Mouse (Mus musculus) liver, embryonic 12.5 days (tissue): ENCODE results near the gene Pcif1. TPM values are rescaled to one million over a fixed set of nuclear protein-coding genes. Genes with fewer than 3 reads are reported as not detected.

Source experiments
- ATAC-seq: fragments of 200-750 bp; cut with Nextera tagmentation; 2 replicates; pipeline ENCODE4 v1.8.0; 2017; ENCODE audit warnings: moderate number of reproducible peaks, mild to moderate bottlenecking, moderate library complexity
- H3K27ac ChIP-seq: fragments of 300-500 bp; sonication (generic); 2 replicates; pipeline ENCODE4 v1.5.1; 2016; ENCODE audit warnings: mild to moderate bottlenecking
- H3K27me3 ChIP-seq: fragments of 300-500 bp; sonication (generic); replicated peaks from 2 replicates; pipeline ENCODE4 v1.6.1; 2016; ENCODE audit warnings: mild to moderate bottlenecking, moderate library complexity
- H3K36me3 ChIP-seq: fragments of 300-500 bp; sonication (generic); 2 replicates; pipeline ENCODE4 v1.6.1; 2016; ENCODE audit warnings: mild to moderate bottlenecking, moderate library complexity
- H3K4me1 ChIP-seq: fragments of 300-500 bp; sonication (generic); 2 replicates; pipeline ENCODE4 v1.6.1; 2016
- H3K4me2 ChIP-seq: fragments of 300-500 bp; sonication (generic); 2 replicates; pipeline ENCODE4 v1.6.1; 2016; ENCODE audit warnings: mild to moderate bottlenecking, moderate library complexity
- H3K4me3 ChIP-seq: fragments of 300-500 bp; sonication (generic); 2 replicates; pipeline ENCODE4 v1.5.1; 2016; ENCODE audit warnings: mild to moderate bottlenecking, moderate library complexity
- H3K9ac ChIP-seq: fragments of 300-500 bp; sonication (generic); 2 replicates; pipeline ENCODE4 v1.6.1; 2016; ENCODE audit warnings: mild to moderate bottlenecking, moderate library complexity
- H3K9me3 ChIP-seq: fragments of 300-500 bp; sonication (generic); replicated peaks from 2 replicates; pipeline ENCODE4 v1.6.1; 2016; ENCODE audit warnings: mild to moderate bottlenecking, moderate library complexity
- WGBS: fragments of 180-500 bp; shearing (Covaris S2); methylation state at CpG from one replicate; pipeline ENCODE4 v1.1.7; 2016; ENCODE audit not compliant: insufficient replicate concordance; 5-methylcytosine and 5-hydroxymethylcytosine counted together
- polyA plus RNA-seq: library from polyadenylated mRNA; unstranded; fragments of >200 nt; fragmentation: Nextera tagmentation; extraction: Ambion mirVana; gene quantifications from 2 replicates; pipeline ENCODE4 v1.2.1, GENCODE M21; 2016

Pcif1 gene
- polyA plus RNA-seq, 1 experiment from 2014 or later = 48.6 TPM

DNA sequence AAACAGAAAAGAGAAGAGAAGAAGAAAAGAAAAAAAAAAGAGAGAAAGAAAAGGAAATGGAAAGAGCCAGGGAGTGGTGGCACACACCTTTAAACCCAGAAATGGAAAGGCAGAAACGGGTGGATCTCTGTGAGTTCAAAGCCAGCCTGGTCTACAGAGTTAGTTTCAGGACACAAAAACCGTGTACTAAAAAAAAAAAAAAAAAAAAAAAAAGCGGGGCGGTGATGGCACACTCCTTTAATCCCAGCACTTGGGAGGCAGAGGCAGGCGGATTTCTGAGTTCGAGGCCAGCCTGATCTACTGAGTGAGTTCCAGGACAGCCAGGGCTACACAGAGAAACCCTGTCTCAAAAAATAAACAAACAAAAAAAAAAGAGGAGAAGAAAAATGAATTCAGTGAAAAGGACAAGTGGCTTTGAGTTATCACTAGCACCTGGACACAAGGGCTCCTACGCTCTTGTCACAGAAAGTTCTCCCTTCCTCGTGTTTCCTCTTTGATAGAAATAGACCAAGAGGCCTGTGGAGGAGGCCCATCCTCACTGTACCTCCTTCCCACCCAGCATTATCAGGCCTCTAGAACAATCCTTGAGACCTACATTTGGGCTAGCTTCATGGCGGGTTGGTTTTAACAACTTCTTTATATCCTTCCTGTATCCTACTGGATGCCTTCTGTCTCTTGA is 33.8 kb downstream of the Pcif1 start:
- H3K9me3 ChIP-seq = no peaks in the 10 kb centered on the region
- no peak for ATAC-seq
- peaks cover 44% of the 10 kb centered on the region for H3K4me1 ChIP-seq
- H3K36me3 ChIP-seq = peaks cover 24% of the 10 kb centered on the region
- H3K27ac ChIP-seq = peak overlapping the region; percentile 93
- H3K4me2 ChIP-seq = peak overlapping the region; percentile 89
- H3K9ac ChIP-seq = peak overlapping the region; percentile 89
- 64% methylated on average over 8 of the region's 9 CpGs for WGBS
- H3K4me3 ChIP-seq = peak overlapping the region; percentile 84; the same call in 1 of the 2 replicates
- no peaks in the 10 kb centered on the region for H3K27me3 ChIP-seq

DNA sequence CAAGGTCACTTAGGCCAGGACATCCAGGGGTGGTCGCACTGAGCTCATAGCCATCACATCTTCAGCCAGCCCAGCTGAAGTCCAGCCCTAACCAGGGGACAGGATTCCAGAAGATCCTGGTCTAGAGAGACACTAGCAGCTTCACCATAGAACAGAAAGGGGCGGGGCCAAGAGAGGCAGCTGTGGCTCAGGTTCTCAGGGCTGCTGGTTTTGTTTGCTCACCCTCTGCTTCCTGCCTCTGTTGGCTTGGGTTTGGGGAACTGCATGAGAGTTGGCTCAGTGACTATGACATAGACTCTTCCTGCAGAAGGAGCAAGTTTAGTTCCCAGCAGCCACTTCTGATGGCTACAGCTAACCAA is 34.3 kb downstream of the Pcif1 start:
- peaks cover 18% of the 10 kb centered on the region for H3K36me3 ChIP-seq
- H3K27me3 ChIP-seq = no peaks in the 10 kb centered on the region
- WGBS = 60% methylated on average over 2 of the region's 2 CpGs
- H3K9ac ChIP-seq = peak overlapping the region; percentile 1; the same call in 1 of the 2 replicates
- peak overlapping the region; percentile 27; the same call in 1 of the 2 replicates for H3K4me2 ChIP-seq
- ATAC-seq = no peak
- H3K9me3 ChIP-seq = no peaks in the 10 kb centered on the region
- no peak overlapping the region for H3K4me3 ChIP-seq
- H3K4me1 ChIP-seq = peaks cover 48% of the 10 kb centered on the region
- peak overlapping the region; percentile 73 for H3K27ac ChIP-seq

DNA sequence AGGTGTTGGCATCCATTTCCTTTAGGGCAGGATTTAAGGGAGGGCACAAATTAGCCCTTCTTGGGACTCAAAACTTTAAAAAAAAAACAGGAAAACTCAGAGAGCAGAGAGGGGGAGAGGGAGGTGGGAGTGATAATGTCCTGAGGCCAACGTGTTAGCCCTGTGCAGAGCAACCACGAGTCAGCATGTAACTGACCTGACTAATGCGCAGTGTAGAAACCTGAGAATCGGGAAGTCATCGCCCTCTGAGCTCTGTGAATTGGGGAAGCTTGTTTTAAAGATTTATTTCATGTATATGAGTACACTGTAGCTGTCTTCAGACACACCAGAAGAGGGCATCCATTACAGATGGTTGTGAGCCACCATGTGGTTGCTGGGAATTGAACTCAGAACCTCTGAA is 37.7 kb downstream of the Pcif1 start:
- H3K4me3 ChIP-seq = no peak overlapping the region
- no peaks in the 10 kb centered on the region for H3K27me3 ChIP-seq
- no peak overlapping the region for H3K27ac ChIP-seq
- WGBS = 49% methylated on average over 5 of the region's 5 CpGs
- H3K9me3 ChIP-seq = no peaks in the 10 kb centered on the region
- no peak overlapping the region for H3K9ac ChIP-seq
- peaks cover 26% of the 10 kb centered on the region for H3K36me3 ChIP-seq
- no peak for ATAC-seq
- H3K4me1 ChIP-seq = peaks cover 32% of the 10 kb centered on the region
- H3K4me2 ChIP-seq = no peak overlapping the region

DNA sequence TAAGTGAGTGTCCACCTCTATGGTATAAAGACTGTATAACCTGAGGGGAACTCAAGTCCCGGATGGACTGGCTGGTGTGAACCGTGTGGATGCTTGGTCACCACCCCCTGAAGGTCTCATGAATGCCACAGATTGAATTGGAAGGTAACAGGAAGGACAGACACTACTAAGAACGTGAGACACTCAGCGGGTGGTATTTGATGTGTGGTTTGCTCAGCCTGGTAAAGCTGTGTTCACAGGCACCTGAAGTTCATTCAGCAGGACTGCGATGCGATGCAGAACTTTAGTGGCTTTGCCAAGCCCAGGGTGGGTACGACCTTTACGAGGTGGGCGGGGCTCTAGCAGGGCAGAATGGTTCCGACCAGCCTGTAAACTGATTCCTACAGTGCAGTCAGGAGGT is 38.3 kb downstream of the Pcif1 start:
- H3K9me3 ChIP-seq = no peaks in the 10 kb centered on the region
- peaks cover 26% of the 10 kb centered on the region for H3K36me3 ChIP-seq
- peaks cover 28% of the 10 kb centered on the region for H3K4me1 ChIP-seq
- no peak overlapping the region for H3K27ac ChIP-seq
- ATAC-seq = no peak
- no peak overlapping the region for H3K4me2 ChIP-seq
- H3K27me3 ChIP-seq = no peaks in the 10 kb centered on the region
- 70% methylated on average over 10 of the region's 10 CpGs for WGBS
- H3K4me3 ChIP-seq = no peak overlapping the region
- no peak overlapping the region for H3K9ac ChIP-seq

DNA sequence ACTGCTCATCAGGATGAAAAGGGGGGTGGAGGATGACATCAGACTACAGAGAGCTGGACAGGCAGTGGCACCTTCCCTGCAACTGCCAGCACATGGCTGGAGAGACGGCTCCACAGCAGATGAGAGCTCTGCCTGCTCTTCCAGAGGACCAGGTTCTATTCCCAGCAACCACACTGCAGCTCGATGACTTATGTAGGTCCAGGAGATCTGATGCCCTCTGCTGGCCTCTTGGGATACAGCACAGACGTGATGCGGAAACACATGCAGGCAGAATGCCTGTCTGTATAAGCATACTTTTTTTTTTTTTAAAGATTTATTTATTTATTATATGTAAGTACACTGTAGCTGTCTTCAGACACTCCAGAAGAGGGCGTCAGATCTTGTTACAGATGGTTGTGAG is 39.2 kb downstream of the Pcif1 start:
- Histone ChIP-seq H3K27ac (no peak overlapping the region), H3K4me3 (no peak overlapping the region), H3K4me1 (peaks cover 19% of the 10 kb centered on the region), H3K36me3 (peaks cover 26% of the 10 kb centered on the region), H3K27me3 (0 out of 2 replicates have a peak, but pooled peaks cover 3% of the 10 kb centered on the region), H3K9me3 (no peaks in the 10 kb centered on the region), H3K4me2 (no peak overlapping the region), H3K9ac (no peak overlapping the region)
- WGBS = 59% methylated on average over 5 of the region's 5 CpGs
- 0 out of 2 replicates have a peak, but pooled peaks have one; percentile 8 for ATAC-seq

DNA sequence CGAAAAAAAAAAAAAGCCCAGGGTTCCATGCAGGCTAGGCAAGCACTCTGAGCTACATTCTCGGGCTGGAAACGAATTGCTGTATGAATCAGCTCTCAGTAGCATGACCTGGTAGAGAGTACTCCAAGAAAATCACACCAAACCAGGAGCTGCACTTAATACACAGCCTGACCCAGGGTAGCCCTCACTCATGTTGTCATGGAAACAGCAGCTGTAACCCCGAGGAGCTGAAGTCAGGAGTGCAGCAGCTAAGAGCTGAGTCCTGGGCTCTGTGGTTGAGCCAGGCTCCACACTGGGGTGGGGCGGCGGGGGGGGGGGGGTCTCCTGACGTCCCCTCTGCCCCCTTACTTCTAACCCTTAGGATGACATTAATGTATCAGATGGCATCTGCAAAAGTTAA is 42.9 kb downstream of the Pcif1 start:
- ATAC-seq = no peak
- peaks cover 17% of the 10 kb centered on the region for H3K27me3 ChIP-seq
- H3K36me3 ChIP-seq = peaks cover 19% of the 10 kb centered on the region
- H3K9ac ChIP-seq = no peak overlapping the region
- no peaks in the 10 kb centered on the region for H3K9me3 ChIP-seq
- no peak overlapping the region for H3K4me2 ChIP-seq
- WGBS = 53% methylated on average over 7 of the region's 7 CpGs
- no peak overlapping the region for H3K27ac ChIP-seq
- 0 out of 2 replicates have a peak, but pooled peaks cover 4% of the 10 kb centered on the region for H3K4me1 ChIP-seq
- no peak overlapping the region for H3K4me3 ChIP-seq

DNA sequence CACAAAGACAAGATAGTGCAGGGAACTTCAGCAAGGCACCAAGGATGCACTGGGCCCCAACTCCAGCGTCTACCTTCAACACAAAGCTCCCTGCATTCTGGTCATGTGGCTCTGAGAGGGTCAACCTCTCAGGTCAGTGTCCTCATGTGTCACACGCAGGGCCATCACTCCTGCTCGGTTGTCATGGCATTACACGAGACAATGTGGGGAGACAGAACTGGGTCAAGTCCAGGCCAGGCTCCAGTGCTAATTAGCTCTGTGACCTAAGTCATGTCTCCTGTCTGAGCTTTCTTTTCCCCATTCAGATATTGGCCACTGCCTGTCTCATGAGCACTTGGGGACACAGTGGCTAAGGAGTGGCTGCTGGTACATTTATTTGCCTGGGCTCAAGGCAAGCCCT is 44.2 kb downstream of the Pcif1 start:
- WGBS = 67% methylated on average over 4 of the region's 4 CpGs
- Histone ChIP-seq H3K4me3 (no peak overlapping the region), H3K9ac (no peak overlapping the region), H3K4me1 (no peaks in the 10 kb centered on the region), H3K4me2 (no peak overlapping the region), H3K9me3 (no peaks in the 10 kb centered on the region), H3K36me3 (peaks cover 19% of the 10 kb centered on the region), H3K27ac (no peak overlapping the region), H3K27me3 (peaks cover 27% of the 10 kb centered on the region)
- no peak for ATAC-seq

DNA sequence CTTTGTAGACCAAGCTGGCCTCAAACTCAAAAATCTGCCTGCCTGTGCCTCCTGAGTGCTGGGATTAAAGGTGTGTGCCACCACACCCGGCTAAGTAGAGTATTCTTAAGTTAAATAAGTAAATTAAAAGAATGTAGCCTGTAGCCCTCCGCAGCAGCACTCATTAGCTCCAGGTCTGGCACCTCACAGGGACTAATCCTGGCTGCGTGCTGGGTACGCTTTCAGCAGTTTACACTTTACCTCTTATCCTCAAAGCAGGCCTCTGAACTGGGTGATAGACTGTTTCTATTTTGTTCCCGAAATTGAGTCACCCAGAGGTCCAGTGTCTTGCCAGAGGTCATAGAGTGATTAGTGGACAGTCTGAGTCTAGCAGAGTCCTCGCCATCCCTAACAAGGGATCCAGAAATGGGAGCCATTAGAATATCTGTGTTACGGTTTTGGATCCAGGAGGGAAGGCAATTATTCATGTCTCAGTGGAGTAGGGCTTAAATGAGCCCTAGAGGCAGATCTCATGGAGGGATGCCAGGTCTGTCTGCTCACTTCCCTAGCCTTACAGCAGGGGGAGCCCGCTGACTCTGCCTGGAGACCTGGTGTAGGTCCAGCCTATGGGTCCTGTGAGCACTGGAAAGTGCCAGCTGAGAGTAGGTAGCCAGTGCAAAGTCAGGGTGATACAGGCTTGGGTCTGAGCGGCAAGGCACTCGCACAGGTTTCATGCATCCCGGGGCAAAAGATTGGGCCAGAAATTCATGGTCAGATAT is 45.2 kb downstream of the Pcif1 start:
- 0 out of 2 replicates have a peak, but pooled peaks have one; percentile 42 for ATAC-seq
- Histone ChIP-seq H3K9ac (no peak overlapping the region), H3K4me2 (no peak overlapping the region), H3K4me1 (no peaks in the 10 kb centered on the region), H3K9me3 (no peaks in the 10 kb centered on the region), H3K27ac (no peak overlapping the region), H3K4me3 (no peak overlapping the region), H3K36me3 (peaks cover 12% of the 10 kb centered on the region), H3K27me3 (peaks cover 27% of the 10 kb centered on the region)
- 29% methylated on average over 11 of the region's 11 CpGs for WGBS

DNA sequence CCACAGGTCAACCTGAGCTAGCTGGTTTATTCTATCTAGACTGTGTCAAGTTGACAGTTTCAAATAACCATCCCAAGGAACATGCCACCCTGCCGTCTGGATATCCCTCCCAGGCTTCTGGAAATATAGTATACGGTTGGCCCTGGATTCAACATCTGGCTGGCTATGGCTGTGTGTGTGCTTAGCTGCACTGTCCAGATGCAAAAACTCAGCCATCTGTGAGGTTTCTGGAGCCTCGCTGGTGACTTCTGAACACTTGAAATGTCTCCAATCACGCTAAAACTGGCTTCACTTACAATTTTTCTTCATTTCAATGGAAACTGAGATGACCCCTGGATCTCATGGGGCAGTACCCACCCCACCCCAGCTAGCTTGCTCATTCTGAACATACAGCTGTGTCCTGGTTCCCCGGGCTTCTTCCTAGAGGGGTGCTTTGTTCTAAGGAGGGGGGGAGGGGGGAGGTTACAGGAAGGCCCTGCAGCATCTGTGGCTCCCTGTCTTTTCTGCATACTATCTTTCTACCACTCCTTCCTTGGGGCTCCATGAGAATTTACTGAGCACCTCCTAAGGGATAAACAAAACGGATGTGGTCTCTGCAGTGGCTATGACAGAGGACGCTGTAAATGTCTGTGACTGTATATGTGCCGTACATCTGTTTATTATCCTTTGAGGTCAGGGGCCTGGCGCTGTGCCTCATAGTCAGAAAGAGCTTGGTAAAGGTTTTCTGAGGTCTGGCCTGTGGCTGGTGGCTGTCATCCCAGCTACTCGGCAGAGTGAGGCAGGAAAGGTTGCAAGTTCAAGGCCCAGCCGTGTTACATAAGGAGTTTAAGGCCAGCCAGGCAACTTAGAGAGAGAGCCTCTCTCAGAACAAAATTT is 51.8 kb downstream of the Pcif1 start:
- peaks cover 61% of the 10 kb centered on the region for H3K27me3 ChIP-seq
- no peak for ATAC-seq
- 49% methylated on average over 11 of the region's 11 CpGs for WGBS
- no peak overlapping the region for H3K4me3 ChIP-seq
- no peaks in the 10 kb centered on the region for H3K36me3 ChIP-seq
- no peak overlapping the region for H3K4me2 ChIP-seq
- no peak overlapping the region for H3K27ac ChIP-seq
- H3K9me3 ChIP-seq = no peaks in the 10 kb centered on the region
- no peak overlapping the region for H3K9ac ChIP-seq
- H3K4me1 ChIP-seq = no peaks in the 10 kb centered on the region

DNA sequence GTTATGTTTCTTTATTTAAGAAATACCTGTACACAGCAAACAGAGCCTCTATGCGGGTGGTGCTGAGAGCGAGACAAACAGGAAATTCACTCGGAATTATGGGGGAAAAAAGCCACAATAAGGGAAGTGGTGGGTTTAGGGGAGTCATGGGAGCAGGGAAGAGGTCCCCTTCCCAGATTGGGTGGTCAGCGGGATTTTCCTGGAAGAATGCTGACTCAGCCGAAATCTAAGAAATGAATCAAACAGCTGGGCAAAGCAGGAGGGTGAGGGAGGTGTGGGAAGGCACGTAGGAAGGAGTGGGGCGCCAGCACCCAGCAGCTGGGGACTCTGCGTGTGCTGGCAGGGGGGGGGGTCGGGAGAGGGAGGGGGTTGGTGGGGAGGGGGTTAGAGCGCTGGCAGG is 54.4 kb downstream of the Pcif1 start:
- Histone ChIP-seq H3K4me1 (peaks cover 3% of the 10 kb centered on the region; the same call in 1 of the 2 replicates), H3K9ac (no peak overlapping the region), H3K9me3 (no peaks in the 10 kb centered on the region), H3K4me3 (no peak overlapping the region), H3K27me3 (peaks cover 71% of the 10 kb centered on the region), H3K27ac (no peak overlapping the region), H3K4me2 (no peak overlapping the region), H3K36me3 (no peaks in the 10 kb centered on the region)
- 27% methylated on average over 9 of the region's 10 CpGs for WGBS
- ATAC-seq = no peak

DNA sequence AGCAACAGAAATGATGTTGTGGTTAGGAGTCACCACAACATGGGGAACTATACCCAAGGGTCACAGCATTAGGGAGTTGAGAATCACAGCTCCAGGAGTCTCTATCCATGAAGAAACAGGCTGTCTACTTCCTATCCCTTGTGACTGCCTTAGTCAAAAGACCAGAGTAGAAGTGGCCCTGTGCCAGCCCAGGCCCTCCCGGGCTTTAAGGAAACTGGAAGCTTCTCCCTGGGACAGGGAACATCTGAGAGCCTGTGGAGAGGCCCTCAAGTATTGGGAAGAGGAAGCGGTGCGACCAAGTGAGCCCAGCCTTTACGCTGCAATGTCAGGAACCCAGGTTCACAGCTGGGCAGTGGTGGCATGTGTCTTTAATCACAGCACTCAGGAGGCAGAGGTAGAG is 56.9 kb downstream of the Pcif1 start:
- H3K4me2 ChIP-seq = no peak overlapping the region
- no peak overlapping the region for H3K9ac ChIP-seq
- no peaks in the 10 kb centered on the region for H3K36me3 ChIP-seq
- 50% methylated on average over 4 of the region's 4 CpGs for WGBS
- no peak overlapping the region for H3K4me3 ChIP-seq
- H3K27me3 ChIP-seq = peaks cover 95% of the 10 kb centered on the region
- H3K4me1 ChIP-seq = peaks cover 3% of the 10 kb centered on the region
- no peak for ATAC-seq
- no peaks in the 10 kb centered on the region for H3K9me3 ChIP-seq
- H3K27ac ChIP-seq = no peak overlapping the region
